Mouse (Mus musculus) layer of hippocampus, adult 11-12 months (tissue): ENCODE data around the gene Ccdc141.

ENCODE experiments used
- DNase-seq: peaks from one replicate; pipeline ENCODE4 v3.0.0; 2022; ENCODE audit warnings: low spot score

The Ccdc141 gene

GRCm38 (mm10) chr2:77133407-77133806 lies 37.0 kb downstream of the Ccdc141 start:
- no peak for DNase-seq

GRCm38 (mm10) chr2:77126939-77127338 lies 43.5 kb downstream of the Ccdc141 start:
- no peak for DNase-seq

- DNase-seq: no peak
Measured at GRCm38 (mm10) chr2:77118102-77118501, 52.3 kb downstream of the Ccdc141 start.

- no peak for DNase-seq
Measured at GRCm38 (mm10) chr2:77114335-77114734, 56.1 kb downstream of the Ccdc141 start.

- DNase-seq: no peak
Measured at GRCm38 (mm10) chr2:77113867-77114266, 56.6 kb downstream of the Ccdc141 start.

- DNase-seq: no peak
Measured at GRCm38 (mm10) chr2:77113026-77113425, 57.4 kb downstream of the Ccdc141 start.

- no peak for DNase-seq
Measured at GRCm38 (mm10) chr2:77111095-77111494, 59.3 kb downstream of the Ccdc141 start.

GRCm38 (mm10) chr2:77110365-77110764 lies 60.1 kb downstream of the Ccdc141 start:
- no peak for DNase-seq

GRCm38 (mm10) chr2:77109506-77110123 lies 60.8 kb downstream of the Ccdc141 start:
- peak; percentile 23 for DNase-seq

GRCm38 (mm10) chr2:77108562-77108961 lies 61.9 kb downstream of the Ccdc141 start:
- no peak for DNase-seq

GRCm38 (mm10) chr2:77106150-77106549 lies 64.3 kb downstream of the Ccdc141 start:
- no peak for DNase-seq

- DNase-seq: no peak
Measured at GRCm38 (mm10) chr2:77105006-77105715, 65.3 kb downstream of the Ccdc141 start.

GRCm38 (mm10) chr2:77102516-77102915 lies 67.9 kb downstream of the Ccdc141 start:
- DNase-seq: no peak

GRCm38 (mm10) chr2:77099814-77100213 lies 70.6 kb downstream of the Ccdc141 start:
- no peak for DNase-seq

- no peak for DNase-seq
Measured at GRCm38 (mm10) chr2:77098769-77099168, 71.7 kb downstream of the Ccdc141 start.

- DNase-seq: no peak
Measured at GRCm38 (mm10) chr2:77091749-77092148, 78.7 kb downstream of the Ccdc141 start.

GRCm38 (mm10) chr2:77085313-77085712 lies 85.1 kb downstream of the Ccdc141 start:
- no peak for DNase-seq

- no peak for DNase-seq
Measured at GRCm38 (mm10) chr2:77084629-77085028, 85.8 kb downstream of the Ccdc141 start.

GRCm38 (mm10) chr2:77081156-77081555 lies 89.3 kb downstream of the Ccdc141 start:
- no peak for DNase-seq

GRCm38 (mm10) chr2:77080657-77081056 lies 89.8 kb downstream of the Ccdc141 start:
- no peak for DNase-seq

GRCm38 (mm10) chr2:77078746-77079145 lies 91.7 kb downstream of the Ccdc141 start:
- no peak for DNase-seq

- DNase-seq: no peak
Measured at GRCm38 (mm10) chr2:77074373-77074772, 96.1 kb downstream of the Ccdc141 start.

- DNase-seq: no peak
Measured at GRCm38 (mm10) chr2:77073930-77074329, 96.5 kb downstream of the Ccdc141 start.

- peak; percentile 58 for DNase-seq
Measured at GRCm38 (mm10) chr2:77065294-77065693, 105.1 kb downstream of the Ccdc141 start.
